In the genomic region with DNA sequence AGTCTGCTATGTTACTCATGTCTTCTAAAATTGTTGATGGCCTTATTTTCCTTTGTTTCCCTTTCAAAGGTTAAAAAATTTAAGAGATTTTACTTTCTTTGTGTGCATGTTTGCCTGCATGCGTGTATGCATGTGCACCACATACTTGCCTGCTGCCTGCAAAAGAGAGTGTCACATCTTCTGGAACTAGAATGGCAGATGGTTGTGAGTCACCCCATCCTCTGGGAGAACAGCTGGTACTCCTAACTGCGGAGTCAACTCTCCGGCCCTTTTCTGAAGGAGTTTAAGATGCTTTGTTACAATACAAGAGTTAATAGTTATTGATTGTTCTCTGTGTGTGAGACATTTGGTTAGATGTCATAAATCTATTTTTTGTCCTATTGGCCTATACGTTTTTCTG, we compare ENCODE assay signal across 17 mouse cellular contexts. TPM values are rescaled to one million over a fixed set of nuclear protein-coding genes. Genes with fewer than 3 reads are reported as not detected.
A peak's percentile ranks its signal among the peaks of the same experiment; 100 is the strongest.
DNase-seq lines count a peak whose midpoint lies in the region; ATAC-seq and TF ChIP-seq lines count a peak whose summit lies in the region.
"Had no signal": no experiment of that assay in that cellular context is flagged by ENCODE, and none has a peak within 500 bp of the region (broad histone marks: within the 10 kb centered on the region; RNA-seq: fewer than 3 reads in every experiment).

No protein-coding gene starts in this region.

- DNase-seq in frontal cortex, postnatal 36 days (ENCODE audit: low spot score in 2 of 2), result peak; percentile 12 to 27
- no peak for DNase-seq in frontal cortex, postnatal 10 days (ENCODE audit: low spot score in 2 of 2)
- DNase-seq in layer of hippocampus, adult 11-12 months (ENCODE audit: low spot score), result peak; percentile 15
- DNase-seq in layer of hippocampus, postnatal 25 days (ENCODE audit: extremely low spot score in 1 of 2, low spot score in 1 of 2), result no peak
- peak; percentile 56 for DNase-seq in 3T3-L1 (ENCODE audit: low read depth, low spot score)
- DNase-seq in brain, embryonic 14.5 days (ENCODE audit: low read depth), result peak; percentile 35
- DNase-seq in lung, postnatal 0 days (ENCODE audit: low spot score), result no peak
- no peak for DNase-seq in T-cell, adult 2 months (ENCODE audit: low spot score)
- DNase-seq: adrenal gland, postnatal 10 days; cerebellum, adult 11 months; kidney, postnatal 25 days; lung, adult 2 months had no signal

- no peaks in the 10 kb centered on the region for H3K27me3 ChIP-seq in lung, postnatal 0 days (replicated peaks; ENCODE audit: insufficient read depth, low read length)
- H3K27me3 ChIP-seq: limb, embryonic 13.5 days; megakaryocyte, embryonic 14.5 days; neural tube, embryonic 12.5 days had no signal

- H3K4me1 ChIP-seq in lung, postnatal 0 days (ENCODE audit: insufficient read depth, low read depth, low read length), result no peaks in the 10 kb centered on the region
- H3K4me1 ChIP-seq: limb, embryonic 13.5 days; neural tube, embryonic 12.5 days had no signal

- H3K36me3 ChIP-seq in lung, postnatal 0 days (ENCODE audit: insufficient read depth, low read length), result no peaks in the 10 kb centered on the region
- H3K36me3 ChIP-seq: limb, embryonic 13.5 days; neural tube, embryonic 12.5 days had no signal

- 93% methylated on average over 4 of the region's 4 CpGs for WGBS in lung, postnatal 0 days

- no peak for TF ChIP-seq EP300 in lung, postnatal 0 days (IDR thresholded peaks at IDR 0.05)

- no peak overlapping the region for H3K9ac ChIP-seq in lung, postnatal 0 days (replicated peaks; ENCODE audit: low read depth)
- H3K9ac ChIP-seq: limb, embryonic 13.5 days; neural tube, embryonic 12.5 days had no signal

- no peak for TF ChIP-seq CTCF in brain, embryonic 14.5 days (IDR thresholded peaks at IDR 0.05; ENCODE audit: borderline replicate concordance, extremely low read depth, insufficient read depth, insufficient read length)
- no peak for TF ChIP-seq CTCF in lung, postnatal 0 days (IDR thresholded peaks at IDR 0.05)

- H3K27ac ChIP-seq in lung, postnatal 0 days (ENCODE audit: low read length), result no peak overlapping the region
- H3K27ac ChIP-seq: limb, embryonic 13.5 days; neural tube, embryonic 12.5 days had no signal

- H3K4me2 ChIP-seq in lung, postnatal 0 days (replicated peaks; ENCODE audit: low read depth, low read length), result no peak overlapping the region
- H3K4me2 ChIP-seq: limb, embryonic 13.5 days; neural tube, embryonic 12.5 days had no signal

- H3K4me3 ChIP-seq in lung, postnatal 0 days (ENCODE audit: low read depth, low read length), result no peak overlapping the region
- H3K4me3 ChIP-seq: limb, embryonic 13.5 days; megakaryocyte, embryonic 14.5 days; neural tube, embryonic 12.5 days had no signal

- no peaks in the 10 kb centered on the region for H3K9me3 ChIP-seq in lung, postnatal 0 days (ENCODE audit: low read length)
- H3K9me3 ChIP-seq: limb, embryonic 13.5 days; megakaryocyte, embryonic 14.5 days; neural tube, embryonic 12.5 days had no signal

- no peak for TF ChIP-seq POLR2A in brain, embryonic 14.5 days (IDR thresholded peaks at IDR 0.05; ENCODE audit: borderline replicate concordance, extremely low read depth, insufficient read depth, insufficient read length, poor library complexity, severe bottlenecking)

- ATAC-seq in lung, postnatal 0 days, result no peak
- ATAC-seq: intestine, embryonic 16.5 days had no signal

RNA-seq across cellular contexts. Expression of a gene that starts 15.3 kb away (rescaled TPM):
- total RNA-seq in layer of hippocampus, postnatal 25 days (2021), result 1 to 10 TPM in 1 of 2 experiments, not detected in 1; 1.2 TPM
- polyA plus RNA-seq in brain, embryonic 14.5 days (2012; rRNA removed), result 2.4 and 3.9 TPM in 2 replicates
- polyA plus RNA-seq in lung, postnatal 0 days (2015; fragmentation: Nextera tagmentation; extraction: Ambion mirVana), result 5.4 and 6.2 TPM in 2 replicates
- total RNA-seq: common myeloid progenitor, adult 5-6 weeks had no signal

RNA-seq across cellular contexts. Expression of a gene that starts 16.0 kb away (rescaled TPM):
- total RNA-seq in layer of hippocampus, postnatal 25 days (2021), result 10 to 100 TPM; 33.0 TPM
- polyA plus RNA-seq in brain, embryonic 14.5 days (2012; rRNA removed), result 9.9 and 14.9 TPM in 2 replicates
- 18.6 and 21.4 TPM in 2 replicates for polyA plus RNA-seq in lung, postnatal 0 days (2015; fragmentation: Nextera tagmentation; extraction: Ambion mirVana)

Comparison
In these comparisons a context has a peak if more than half of its experiments do, and no peak if none do; other contexts are left out.
1. DNase-seq: peak in frontal cortex, postnatal 36 days (2 of 2), layer of hippocampus, adult 11-12 months (single experiment), 3T3-L1 (single experiment) and brain, embryonic 14.5 days (single experiment); none in frontal cortex, postnatal 10 days (0 of 2), layer of hippocampus, postnatal 25 days (0 of 2), lung, postnatal 0 days (single experiment) and T-cell, adult 2 months (single experiment).